In genomic region chr5:16033569-16033968, GRCm38 (mm10) we compare ENCODE assay signal across 25 mouse cellular contexts.
"Had no signal": no experiment of that assay in that cellular context is flagged by ENCODE, and none has a peak within 500 bp of the region (broad histone marks: within the 10 kb centered on the region; RNA-seq: fewer than 3 reads in every experiment).

No protein-coding gene starts in this region.

- H3K4me3 ChIP-seq: gastrocnemius, adult 2 months; heart, embryonic 10.5 days; heart, embryonic 12.5 days; hindbrain, embryonic 10.5 days; hindbrain, embryonic 12.5 days; intestine, embryonic 15.5 days; layer of hippocampus, adult 2 months; left cerebral cortex, adult 2 months; limb, embryonic 10.5 days; limb, embryonic 12.5 days; liver, embryonic 13.5 days; liver, embryonic 15.5 days had no signal

- H3K4me2 ChIP-seq: heart, embryonic 12.5 days; hindbrain, embryonic 12.5 days; hindbrain, embryonic 14.5 days; intestine, embryonic 15.5 days; limb, embryonic 12.5 days; liver, embryonic 11.5 days; liver, embryonic 13.5 days; liver, embryonic 15.5 days had no signal

- H3K4me1 ChIP-seq: hindbrain, embryonic 10.5 days; hindbrain, embryonic 12.5 days; intestine, embryonic 15.5 days; liver, embryonic 13.5 days; liver, embryonic 15.5 days had no signal

- H3K36me3 ChIP-seq: heart, embryonic 10.5 days; heart, embryonic 12.5 days; hindbrain, embryonic 10.5 days; hindbrain, embryonic 12.5 days; intestine, embryonic 15.5 days; limb, embryonic 10.5 days; limb, embryonic 12.5 days; liver, embryonic 13.5 days; liver, embryonic 15.5 days had no signal

- H3K9ac ChIP-seq: heart, embryonic 12.5 days; hindbrain, embryonic 12.5 days; hindbrain, embryonic 14.5 days; intestine, embryonic 15.5 days; limb, embryonic 12.5 days; liver, embryonic 13.5 days; liver, embryonic 15.5 days had no signal

- H3K27me3 ChIP-seq: heart, embryonic 12.5 days; hindbrain, embryonic 12.5 days; intestine, embryonic 15.5 days; limb, embryonic 12.5 days; liver, embryonic 13.5 days; liver, embryonic 15.5 days had no signal

- H3K27ac ChIP-seq: gastrocnemius, adult 2 months; heart, embryonic 10.5 days; hindbrain, embryonic 10.5 days; hindbrain, embryonic 12.5 days; hindbrain, embryonic 14.5 days; intestine, embryonic 15.5 days; layer of hippocampus, adult 2 months; left cerebral cortex, adult 2 months; limb, embryonic 10.5 days; limb, embryonic 12.5 days; liver, embryonic 13.5 days; liver, embryonic 15.5 days had no signal

- DNase-seq: gastrocnemius, adult 2 months; gastrocnemius, postnatal 10 days; gastrocnemius, postnatal 25 days; heart, adult 18-20 months; heart, postnatal 10 days; heart, postnatal 4 days; kidney, adult 9 months; kidney, postnatal 14 days; liver; liver, embryonic 13.5 days had no signal

- H3K9me3 ChIP-seq: heart, embryonic 10.5 days; heart, embryonic 12.5 days; hindbrain, embryonic 10.5 days; hindbrain, embryonic 12.5 days; intestine, embryonic 15.5 days; limb, embryonic 10.5 days; limb, embryonic 12.5 days; liver, embryonic 13.5 days; liver, embryonic 15.5 days had no signal

- ATAC-seq: hindbrain, embryonic 16.5 days; inflammation-experienced regulatory T-cells, adult 6 months; intestine, embryonic 15.5 days; intestine, postnatal 0 days had no signal
